In the genomic region with DNA sequence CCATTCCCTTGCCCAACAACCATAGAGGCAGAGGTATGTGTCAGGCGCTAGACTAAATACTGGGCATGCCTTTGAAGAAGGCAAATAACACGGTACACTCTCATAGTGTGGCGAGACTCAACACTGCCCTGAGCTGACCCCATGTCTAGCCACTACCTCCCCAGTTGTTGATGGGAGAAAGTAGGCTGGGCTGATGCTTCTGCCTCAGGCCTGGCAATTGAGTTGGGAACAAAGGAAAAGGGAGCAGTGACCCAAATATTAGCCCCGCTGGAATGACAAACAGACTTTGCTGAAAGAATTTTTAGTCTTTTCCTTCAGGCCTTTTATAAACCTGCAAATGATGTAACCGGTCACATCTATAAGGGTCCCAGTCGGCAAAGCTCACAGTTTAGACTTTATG, we compare ENCODE assay signal across 33 mouse cellular contexts.
"Had no signal": no experiment of that assay in that cellular context is flagged by ENCODE, and none has a peak within 500 bp of the region (broad histone marks: within the 10 kb centered on the region; RNA-seq: fewer than 3 reads in every experiment).

No protein-coding gene starts in this region.

- H3K4me2 ChIP-seq: heart, embryonic 11.5 days; heart, embryonic 12.5 days; heart, embryonic 13.5 days; heart, embryonic 15.5 days; hindbrain, embryonic 12.5 days; hindbrain, embryonic 13.5 days; hindbrain, embryonic 14.5 days; hindbrain, embryonic 15.5 days; kidney, embryonic 15.5 days had no signal

- ATAC-seq: hindbrain, embryonic 16.5 days; hindbrain, postnatal 0 days; inflammation-experienced regulatory T-cells, adult 6 months; intestine, embryonic 16.5 days; intestine, postnatal 0 days had no signal

- H3K27me3 ChIP-seq: heart, embryonic 12.5 days; heart, embryonic 13.5 days; heart, embryonic 15.5 days; hindbrain, embryonic 12.5 days; hindbrain, embryonic 13.5 days; hindbrain, embryonic 15.5 days; kidney, embryonic 15.5 days had no signal

- H3K4me1 ChIP-seq: heart, embryonic 10.5 days; heart, embryonic 12.5 days; heart, embryonic 13.5 days; heart, embryonic 15.5 days; hindbrain, embryonic 10.5 days; hindbrain, embryonic 12.5 days; hindbrain, embryonic 13.5 days; hindbrain, embryonic 15.5 days; kidney, embryonic 15.5 days had no signal

- DNase-seq: heart, postnatal 10 days; heart, postnatal 14 days; heart, postnatal 36 days; heart, postnatal 4 days; kidney, adult 11 months; kidney, adult 18-20 months; kidney, adult 2 months; kidney, adult 8-10 months; kidney, adult 9 months; kidney, postnatal 14 days; kidney, postnatal 25 days; kidney, postnatal 36 days; kidney, postnatal 4 days; layer of hippocampus, adult 9-11 months; layer of hippocampus, postnatal 36 days had no signal

- H3K9ac ChIP-seq: heart, embryonic 12.5 days; heart, embryonic 13.5 days; heart, embryonic 15.5 days; hindbrain, embryonic 12.5 days; hindbrain, embryonic 13.5 days; hindbrain, embryonic 14.5 days; hindbrain, embryonic 15.5 days; kidney, embryonic 15.5 days had no signal

- H3K27ac ChIP-seq: heart, embryonic 10.5 days; heart, embryonic 13.5 days; heart, embryonic 15.5 days; hindbrain, embryonic 10.5 days; hindbrain, embryonic 12.5 days; hindbrain, embryonic 13.5 days; hindbrain, embryonic 14.5 days; hindbrain, embryonic 15.5 days; hindbrain, postnatal 0 days; kidney, embryonic 15.5 days; kidney, postnatal 0 days; layer of hippocampus, adult 2 months had no signal

- H3K9me3 ChIP-seq: heart, embryonic 10.5 days; heart, embryonic 12.5 days; heart, embryonic 13.5 days; heart, embryonic 15.5 days; hindbrain, embryonic 10.5 days; hindbrain, embryonic 12.5 days; hindbrain, embryonic 13.5 days; hindbrain, embryonic 15.5 days; kidney, embryonic 15.5 days had no signal

- H3K36me3 ChIP-seq: heart, embryonic 10.5 days; heart, embryonic 12.5 days; heart, embryonic 13.5 days; heart, embryonic 15.5 days; hindbrain, embryonic 10.5 days; kidney, embryonic 15.5 days had no signal

- H3K4me3 ChIP-seq: heart, embryonic 10.5 days; heart, embryonic 12.5 days; heart, embryonic 13.5 days; heart, embryonic 15.5 days; hindbrain, embryonic 10.5 days; hindbrain, embryonic 12.5 days; hindbrain, embryonic 13.5 days; hindbrain, embryonic 15.5 days; kidney, embryonic 15.5 days; layer of hippocampus, adult 2 months had no signal
